Mouse (Mus musculus): ENCODE measurements at regions not wholly inside any gene's neighbourhood (a gene's known extent, or its start where the extent isn't known, plus 50 kb on each side); places are given as distances from the start of the nearest gene placed in this dataset.
"Not testable (repeated sequence)": the region's sequence is repeated elsewhere in the genome, so short reads cannot be mapped to it uniquely, and the experiment has no call there.

- in situ Hi-C loops (cut with MboI, MseI) = no loop called here
Measured at GRCm38 (mm10) chr17:63699537-63699936, 163.3 kb upstream of the Fer start.

- in situ Hi-C loops (cut with MboI, MseI) = no loop called here
Measured at GRCm38 (mm10) chr17:63704991-63705390, 157.9 kb upstream of the Fer start.

- in situ Hi-C loops (cut with MboI, MseI) = no loop called here
Measured at GRCm38 (mm10) chr17:63712937-63713336, 149.9 kb upstream of the Fer start.

GRCm38 (mm10) chr17:63715687-63716086 lies 147.2 kb upstream of the Fer start:
- in situ Hi-C loops (cut with MboI, MseI) = no loop called here

- in situ Hi-C loops (cut with MboI, MseI) = no loop called here
Measured at GRCm38 (mm10) chr17:63716161-63716560, 146.7 kb upstream of the Fer start.

- in situ Hi-C loops (cut with MboI, MseI) = no loop called here
Measured at GRCm38 (mm10) chr17:63717051-63717578, 145.7 kb upstream of the Fer start.

GRCm38 (mm10) chr17:63718972-63719715 lies 143.7 kb upstream of the Fer start:
- in situ Hi-C loops (cut with MboI, MseI) = no loop called here

- in situ Hi-C loops (cut with MboI, MseI) = no loop called here
Measured at GRCm38 (mm10) chr17:63719771-63720170, 143.1 kb upstream of the Fer start.

GRCm38 (mm10) chr17:63720883-63721282 lies 142.0 kb upstream of the Fer start:
- in situ Hi-C loops (cut with MboI, MseI) = no loop called here

GRCm38 (mm10) chr17:63722434-63723004 lies 140.3 kb upstream of the Fer start:
- in situ Hi-C loops (cut with MboI, MseI) = no loop called here

- in situ Hi-C loops (cut with MboI, MseI) = no loop called here
Measured at GRCm38 (mm10) chr17:63738206-63738605, 124.7 kb upstream of the Fer start.

GRCm38 (mm10) chr17:63739710-63740109 lies 123.2 kb upstream of the Fer start:
- in situ Hi-C loops (cut with MboI, MseI) = no loop called here

GRCm38 (mm10) chr17:63749257-63749656 lies 113.6 kb upstream of the Fer start:
- in situ Hi-C loops (cut with MboI, MseI) = not testable (repeated sequence)

GRCm38 (mm10) chr17:63754399-63754798 lies 108.5 kb upstream of the Fer start:
- in situ Hi-C loops (cut with MboI, MseI) = no loop called here

GRCm38 (mm10) chr17:63757896-63758695 lies 104.8 kb upstream of the Fer start:
- in situ Hi-C loops (cut with MboI, MseI) = no loop called here

- in situ Hi-C loops (cut with MboI, MseI) = no loop called here
Measured at GRCm38 (mm10) chr17:63758817-63759404, 104.0 kb upstream of the Fer start.

- in situ Hi-C loops (cut with MboI, MseI) = no loop called here
Measured at GRCm38 (mm10) chr17:63761058-63761457, 101.8 kb upstream of the Fer start.

GRCm38 (mm10) chr17:63771111-63771510 lies 91.8 kb upstream of the Fer start:
- in situ Hi-C loops (cut with MboI, MseI) = no loop called here

GRCm38 (mm10) chr17:63784381-63785116 lies 78.3 kb upstream of the Fer start:
- in situ Hi-C loops (cut with MboI, MseI) = no loop called here

- in situ Hi-C loops (cut with MboI, MseI) = no loop called here
Measured at GRCm38 (mm10) chr17:63786444-63786843, 76.4 kb upstream of the Fer start.

- in situ Hi-C loops (cut with MboI, MseI) = no loop called here
Measured at GRCm38 (mm10) chr17:63794352-63794751, 68.5 kb upstream of the Fer start.
